Mouse (Mus musculus): ENCODE results near the gene Poln. TPM values are rescaled to one million over a fixed set of nuclear protein-coding genes. Genes with fewer than 3 reads are reported as not detected.
A peak's percentile ranks its signal among the peaks of the same experiment; 100 is the strongest.

The Poln gene
- polyA plus RNA-seq, 1 experiment from 2014 or later = 0.52 TPM

DNA sequence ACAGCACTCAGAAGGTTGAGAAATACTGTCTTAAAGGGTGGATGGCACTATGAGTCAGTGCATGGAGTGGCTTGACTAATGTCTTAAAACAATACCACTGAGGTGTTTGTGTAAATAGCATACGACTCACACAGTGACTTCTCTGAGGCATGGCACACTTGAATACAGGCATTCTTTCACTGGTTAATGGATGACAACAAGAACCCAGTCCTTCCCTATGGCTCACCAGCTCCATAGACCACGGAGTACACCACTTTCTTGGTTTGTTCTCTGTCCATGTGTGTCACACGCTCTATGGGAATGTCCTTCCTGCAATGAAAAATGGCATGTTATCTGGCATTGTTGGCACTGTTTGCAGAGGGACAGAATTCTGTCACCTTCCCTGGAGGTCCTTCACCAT is 136.7 kb downstream of the Poln start:
- Histone ChIP-seq H3K27me3 (replicated peaks) (no peaks in the 10 kb centered on the region), H3K9me3 (replicated peaks) (no peaks in the 10 kb centered on the region), H3K4me3 (replicated peaks) (no peak overlapping the region), H3K36me3 (no peaks in the 10 kb centered on the region), H3K27ac (replicated peaks) (no peak overlapping the region), H3K4me2 (no peak overlapping the region), H3K9ac (replicated peaks) (no peak overlapping the region), H3K4me1 (no peaks in the 10 kb centered on the region)
- 40% methylated on average over 3 of the region's 3 CpGs for WGBS
- ATAC-seq (ENCODE audit: low FRiP score) = no peak

DNA sequence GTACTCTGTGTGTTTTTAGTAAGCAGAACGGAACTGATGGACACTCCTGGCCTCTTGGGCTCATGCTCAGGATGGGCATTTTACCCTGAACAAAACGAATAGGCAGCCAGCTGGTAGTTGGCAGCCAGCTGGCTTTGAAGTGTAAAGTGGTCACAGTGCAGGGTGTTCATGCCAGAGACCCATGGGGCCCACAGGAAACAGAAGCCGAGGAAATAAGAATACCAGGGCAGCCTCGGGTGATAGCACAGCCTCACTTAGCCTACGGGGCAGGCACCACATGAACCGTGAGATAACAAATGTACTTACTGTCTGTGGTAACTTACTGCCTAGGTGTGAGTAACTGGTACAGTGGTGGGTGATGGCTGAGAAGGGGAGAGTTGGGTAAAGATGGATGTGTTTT is 138.2 kb downstream of the Poln start:
- Histone ChIP-seq H3K4me3 (replicated peaks) (no peak overlapping the region), H3K4me2 (no peak overlapping the region), H3K27ac (replicated peaks) (no peak overlapping the region), H3K27me3 (replicated peaks) (no peaks in the 10 kb centered on the region), H3K4me1 (no peaks in the 10 kb centered on the region), H3K9me3 (replicated peaks) (no peaks in the 10 kb centered on the region), H3K9ac (replicated peaks) (no peak overlapping the region), H3K36me3 (no peaks in the 10 kb centered on the region)
- 64% methylated on average over 6 of the region's 6 CpGs for WGBS
- ATAC-seq (ENCODE audit: low FRiP score) = no peak

DNA sequence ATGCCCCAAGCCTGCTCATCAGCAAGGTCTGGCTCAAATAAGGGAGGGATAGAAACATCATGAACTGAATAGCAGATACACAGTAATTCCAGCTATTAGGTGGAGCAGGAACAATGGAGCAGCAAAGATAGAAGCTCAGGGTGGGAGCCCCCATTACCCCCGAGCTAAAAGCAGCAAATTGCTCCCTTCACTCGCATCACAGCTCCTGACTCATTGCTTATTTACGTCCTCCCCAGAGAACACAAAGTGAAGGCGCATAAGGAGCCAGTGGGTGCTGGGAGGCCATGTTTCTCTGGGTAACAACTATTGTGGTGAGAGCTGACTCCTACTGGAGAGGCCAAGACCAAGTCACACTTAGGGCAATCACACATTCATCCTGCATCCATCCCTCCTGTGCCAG is 139.1 kb downstream of the Poln start:
- no peak for ATAC-seq (ENCODE audit: low FRiP score)
- Histone ChIP-seq H3K27ac (replicated peaks) (no peak overlapping the region), H3K9ac (replicated peaks) (no peak overlapping the region), H3K9me3 (replicated peaks) (no peaks in the 10 kb centered on the region), H3K27me3 (replicated peaks) (no peaks in the 10 kb centered on the region), H3K4me2 (no peak overlapping the region), H3K4me1 (no peaks in the 10 kb centered on the region), H3K4me3 (replicated peaks) (no peak overlapping the region), H3K36me3 (no peaks in the 10 kb centered on the region)
- WGBS = 37% methylated on average over 4 of the region's 4 CpGs

DNA sequence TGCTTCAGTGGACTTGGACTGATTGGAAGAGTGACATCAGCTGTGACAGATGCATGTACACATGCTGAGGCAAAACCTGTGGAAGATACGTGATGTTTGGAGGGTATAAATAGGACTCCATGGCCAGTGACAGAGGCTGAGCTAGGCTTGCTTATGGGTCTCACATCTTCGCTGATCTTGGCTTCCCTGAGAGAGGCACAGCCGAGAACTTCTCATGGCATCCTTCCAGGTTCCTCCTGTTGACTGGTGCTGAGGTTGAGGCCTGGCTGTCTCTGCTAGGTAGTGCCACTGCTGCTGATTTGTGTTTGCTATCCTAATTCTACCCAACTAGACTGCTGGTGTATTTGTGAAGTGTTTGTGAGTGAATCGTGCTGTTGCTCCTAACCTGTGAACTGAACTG is 150.3 kb downstream of the Poln start:
- WGBS = 87% methylated on average over 4 of the region's 4 CpGs
- H3K27ac ChIP-seq (replicated peaks) = no peak overlapping the region
- H3K4me1 ChIP-seq = no peaks in the 10 kb centered on the region
- no peaks in the 10 kb centered on the region for H3K36me3 ChIP-seq
- ATAC-seq (ENCODE audit: low FRiP score) = no peak
- no peaks in the 10 kb centered on the region for H3K9me3 ChIP-seq (replicated peaks)
- H3K4me2 ChIP-seq = no peak overlapping the region
- no peak overlapping the region for H3K4me3 ChIP-seq (replicated peaks)
- no peaks in the 10 kb centered on the region for H3K27me3 ChIP-seq (replicated peaks)
- no peak overlapping the region for H3K9ac ChIP-seq (replicated peaks)

DNA sequence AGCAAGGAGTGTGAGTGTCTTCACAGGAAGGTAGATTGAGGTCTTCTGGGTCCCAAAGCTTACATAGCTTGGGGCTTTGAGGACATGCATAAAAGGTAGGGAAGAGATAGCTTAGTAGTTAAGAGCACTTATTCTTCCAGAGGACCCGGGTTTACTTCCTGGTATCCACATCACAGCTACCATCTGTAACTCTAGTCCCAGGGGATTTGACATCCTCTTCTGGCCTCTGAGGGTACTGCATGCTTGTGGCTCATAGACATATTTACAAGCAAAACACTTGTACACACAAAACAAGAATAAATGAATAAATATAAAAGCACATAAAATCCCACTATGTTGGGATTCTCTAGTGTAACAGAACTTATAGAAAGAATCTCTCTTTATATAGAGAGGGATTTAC is 154.6 kb downstream of the Poln start:
- Histone ChIP-seq H3K27me3 (replicated peaks) (no peaks in the 10 kb centered on the region), H3K36me3 (no peaks in the 10 kb centered on the region), H3K4me1 (no peaks in the 10 kb centered on the region), H3K9ac (replicated peaks) (no peak overlapping the region), H3K4me2 (no peak overlapping the region), H3K9me3 (replicated peaks) (no peaks in the 10 kb centered on the region), H3K27ac (replicated peaks) (no peak overlapping the region), H3K4me3 (replicated peaks) (no peak overlapping the region)
- ATAC-seq (ENCODE audit: low FRiP score) = no peak
- 52% methylated on average over 1 of the region's 1 CpGs for WGBS

DNA sequence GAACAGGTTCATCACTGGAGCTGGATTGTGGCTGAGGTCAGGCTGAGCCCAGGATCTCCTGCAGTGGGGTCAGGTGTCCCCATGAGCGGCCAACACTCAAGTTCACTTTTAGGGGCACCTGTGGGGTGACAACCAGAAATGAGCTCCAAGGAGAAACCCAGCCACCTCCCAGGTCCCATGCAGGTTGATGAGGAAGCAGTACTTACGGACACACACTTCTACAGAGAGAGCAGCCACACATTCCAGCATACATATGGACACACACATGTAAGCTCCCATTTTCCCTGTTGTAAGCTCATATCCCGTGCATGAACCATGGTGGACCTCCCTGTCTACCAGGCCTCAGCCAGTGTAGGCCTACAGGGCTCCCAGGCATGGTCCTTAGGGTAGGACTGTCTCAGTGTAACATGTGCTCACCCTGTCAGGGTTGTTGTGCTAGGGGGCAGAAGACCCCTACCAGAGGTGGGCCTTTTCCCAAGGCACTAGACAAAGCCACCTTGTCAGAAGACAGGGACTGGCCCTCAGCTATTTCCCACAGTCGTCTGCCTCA is 161.8 kb downstream of the Poln start:
- WGBS = 89% methylated on average over 4 of the region's 4 CpGs
- Histone ChIP-seq H3K27ac (replicated peaks) (no peak overlapping the region), H3K9ac (replicated peaks) (no peak overlapping the region), H3K36me3 (no peaks in the 10 kb centered on the region; the same call in 1 of the 2 replicates), H3K9me3 (replicated peaks) (no peaks in the 10 kb centered on the region), H3K27me3 (replicated peaks) (no peaks in the 10 kb centered on the region), H3K4me2 (no peak overlapping the region), H3K4me3 (replicated peaks) (no peak overlapping the region), H3K4me1 (0 out of 2 replicates have a peak, but pooled peaks cover 5% of the 10 kb centered on the region)
- ATAC-seq (ENCODE audit: low FRiP score) = no peak

DNA sequence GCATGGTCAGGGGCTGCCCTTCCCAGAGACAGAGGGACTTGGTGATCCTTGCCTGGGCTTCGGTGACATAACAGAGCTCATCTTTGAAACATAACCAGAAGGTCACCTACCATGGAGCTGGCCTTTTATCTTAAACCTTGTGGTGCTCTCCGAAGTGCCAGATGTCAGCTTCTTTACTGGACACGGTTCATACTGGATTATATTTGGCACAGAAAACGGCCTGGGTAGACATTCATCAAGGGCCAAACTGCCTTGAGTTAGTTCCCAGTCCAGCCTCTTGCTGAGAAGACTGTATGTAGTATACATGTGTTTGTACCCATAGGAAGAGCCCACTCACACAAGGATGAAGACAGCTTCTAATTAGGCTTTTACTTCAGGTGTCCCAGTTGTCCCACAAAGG is 162.4 kb downstream of the Poln start:
- no peak overlapping the region for H3K9ac ChIP-seq (replicated peaks)
- no peaks in the 10 kb centered on the region for H3K9me3 ChIP-seq (replicated peaks)
- H3K4me2 ChIP-seq = no peak overlapping the region
- peaks cover 4% of the 10 kb centered on the region for H3K36me3 ChIP-seq
- H3K4me3 ChIP-seq (replicated peaks) = no peak overlapping the region
- H3K27ac ChIP-seq (replicated peaks) = no peak overlapping the region
- H3K4me1 ChIP-seq = 0 out of 2 replicates have a peak, but pooled peaks cover 7% of the 10 kb centered on the region
- WGBS = 86% methylated on average over 4 of the region's 4 CpGs
- ATAC-seq (ENCODE audit: low FRiP score) = no peak
- H3K27me3 ChIP-seq (replicated peaks) = no peaks in the 10 kb centered on the region

DNA sequence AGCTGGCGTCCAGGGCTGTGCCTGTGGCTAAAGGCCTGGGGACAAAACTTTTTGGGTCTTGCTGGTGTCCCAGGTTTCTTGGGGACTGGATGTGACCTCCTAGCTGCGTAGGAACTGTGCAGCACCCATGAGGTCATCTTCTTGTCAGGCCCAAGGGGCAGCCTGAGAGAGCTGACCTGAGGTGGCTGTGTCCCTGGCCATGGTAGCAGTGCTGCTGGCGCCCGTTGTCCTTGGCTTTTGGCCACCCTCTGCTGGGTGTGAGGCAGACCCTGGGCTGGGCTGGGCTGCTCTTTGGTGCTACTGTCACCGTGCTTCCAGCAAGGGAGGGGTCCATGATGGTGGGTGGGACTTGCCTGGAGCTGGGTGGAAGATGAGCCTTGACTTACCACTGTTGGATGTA is 164.6 kb downstream of the Poln start:
- peaks cover 21% of the 10 kb centered on the region for H3K36me3 ChIP-seq
- H3K9me3 ChIP-seq (replicated peaks) = no peaks in the 10 kb centered on the region
- no peak overlapping the region for H3K27ac ChIP-seq (replicated peaks)
- H3K9ac ChIP-seq (replicated peaks) = no peak overlapping the region
- H3K4me3 ChIP-seq (replicated peaks) = no peak overlapping the region
- peaks cover 15% of the 10 kb centered on the region for H3K4me1 ChIP-seq
- ATAC-seq (ENCODE audit: low FRiP score) = no peak
- WGBS = 84% methylated on average over 5 of the region's 5 CpGs
- H3K4me2 ChIP-seq = no peak overlapping the region
- H3K27me3 ChIP-seq (replicated peaks) = no peaks in the 10 kb centered on the region

DNA sequence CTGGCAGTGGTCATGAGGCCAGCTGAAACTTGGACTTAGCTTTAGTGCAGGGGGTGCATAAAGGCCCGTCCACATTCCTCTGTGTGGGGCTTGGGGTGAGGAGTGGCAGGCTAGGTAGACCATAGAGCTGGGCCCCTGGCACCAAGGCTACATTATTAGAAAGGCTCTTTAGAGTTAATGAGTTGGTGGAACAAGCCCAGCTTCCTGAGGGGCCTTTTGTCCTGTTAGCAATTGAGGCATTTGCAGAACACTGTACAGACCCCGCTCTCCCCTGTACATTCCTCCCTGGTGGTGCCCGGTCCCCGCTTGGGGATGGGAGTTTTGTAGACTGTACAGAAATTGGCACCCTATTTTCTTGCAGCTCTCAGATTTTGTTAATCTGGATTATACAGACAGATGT is 166.6 kb downstream of the Poln start:
- WGBS = 70% methylated on average over 4 of the region's 4 CpGs
- Histone ChIP-seq H3K27me3 (replicated peaks) (no peaks in the 10 kb centered on the region), H3K4me2 (no peak overlapping the region), H3K4me3 (replicated peaks) (no peak overlapping the region), H3K27ac (replicated peaks) (no peak overlapping the region), H3K4me1 (peaks cover 35% of the 10 kb centered on the region), H3K9me3 (replicated peaks) (no peaks in the 10 kb centered on the region), H3K36me3 (peaks cover 21% of the 10 kb centered on the region), H3K9ac (replicated peaks) (no peak overlapping the region)
- ATAC-seq (ENCODE audit: low FRiP score) = no peak

DNA sequence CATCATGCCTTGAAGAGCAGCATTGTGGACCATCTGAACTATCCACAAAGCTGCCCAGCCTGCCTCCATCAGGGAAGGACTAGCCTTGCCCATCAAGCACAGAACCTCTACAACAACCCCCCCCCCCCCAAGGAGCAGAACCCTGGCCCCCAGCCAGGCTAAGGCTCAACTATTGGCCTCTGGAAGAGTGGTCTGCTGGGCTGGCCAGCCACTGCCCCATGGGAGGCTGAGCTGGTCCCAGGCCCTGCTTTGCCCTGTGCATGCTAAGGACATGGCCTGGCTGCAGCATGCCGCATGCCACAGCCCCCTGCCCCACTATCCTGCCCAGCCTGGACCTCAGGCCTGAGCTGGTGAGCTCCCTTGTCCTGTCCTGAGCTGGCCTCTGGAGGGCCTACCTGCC is 167.8 kb downstream of the Poln start:
- Histone ChIP-seq H3K9ac (replicated peaks) (no peak overlapping the region), H3K4me3 (replicated peaks) (no peak overlapping the region), H3K4me2 (no peak overlapping the region), H3K9me3 (replicated peaks) (no peaks in the 10 kb centered on the region), H3K27me3 (replicated peaks) (no peaks in the 10 kb centered on the region), H3K4me1 (peaks cover 37% of the 10 kb centered on the region), H3K36me3 (peaks cover 21% of the 10 kb centered on the region), H3K27ac (replicated peaks) (no peak overlapping the region)
- ATAC-seq (ENCODE audit: low FRiP score) = no peak
- WGBS = 100% methylated on average over 1 of the region's 1 CpGs

DNA sequence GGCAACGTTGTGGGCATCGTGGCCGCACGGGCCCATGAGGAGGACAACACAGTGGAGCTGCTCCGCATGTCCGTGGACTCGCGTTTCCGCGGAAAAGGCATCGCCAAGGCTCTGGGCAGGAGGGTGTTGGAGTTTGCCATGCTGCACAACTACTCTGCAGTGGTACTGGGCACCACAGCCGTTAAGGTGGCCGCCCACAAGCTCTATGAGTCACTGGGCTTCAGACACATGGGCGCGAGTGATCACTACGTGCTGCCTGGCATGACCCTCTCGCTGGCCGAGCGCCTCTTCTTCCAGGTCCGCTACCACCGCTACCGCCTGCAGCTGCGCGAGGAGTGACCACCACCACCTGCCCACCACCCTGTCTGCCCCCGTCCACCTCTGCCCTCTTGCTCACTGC is 168.4 kb downstream of the Poln start:
- H3K4me3 ChIP-seq (replicated peaks) = no peak overlapping the region
- no peak overlapping the region for H3K4me2 ChIP-seq
- peaks cover 37% of the 10 kb centered on the region for H3K4me1 ChIP-seq
- no peak overlapping the region for H3K27ac ChIP-seq (replicated peaks)
- H3K9ac ChIP-seq (replicated peaks) = no peak overlapping the region
- H3K27me3 ChIP-seq (replicated peaks) = no peaks in the 10 kb centered on the region
- ATAC-seq (ENCODE audit: low FRiP score) = no peak
- WGBS = 96% methylated on average over 25 of the region's 25 CpGs
- no peaks in the 10 kb centered on the region for H3K9me3 ChIP-seq (replicated peaks)
- H3K36me3 ChIP-seq = peaks cover 21% of the 10 kb centered on the region

DNA sequence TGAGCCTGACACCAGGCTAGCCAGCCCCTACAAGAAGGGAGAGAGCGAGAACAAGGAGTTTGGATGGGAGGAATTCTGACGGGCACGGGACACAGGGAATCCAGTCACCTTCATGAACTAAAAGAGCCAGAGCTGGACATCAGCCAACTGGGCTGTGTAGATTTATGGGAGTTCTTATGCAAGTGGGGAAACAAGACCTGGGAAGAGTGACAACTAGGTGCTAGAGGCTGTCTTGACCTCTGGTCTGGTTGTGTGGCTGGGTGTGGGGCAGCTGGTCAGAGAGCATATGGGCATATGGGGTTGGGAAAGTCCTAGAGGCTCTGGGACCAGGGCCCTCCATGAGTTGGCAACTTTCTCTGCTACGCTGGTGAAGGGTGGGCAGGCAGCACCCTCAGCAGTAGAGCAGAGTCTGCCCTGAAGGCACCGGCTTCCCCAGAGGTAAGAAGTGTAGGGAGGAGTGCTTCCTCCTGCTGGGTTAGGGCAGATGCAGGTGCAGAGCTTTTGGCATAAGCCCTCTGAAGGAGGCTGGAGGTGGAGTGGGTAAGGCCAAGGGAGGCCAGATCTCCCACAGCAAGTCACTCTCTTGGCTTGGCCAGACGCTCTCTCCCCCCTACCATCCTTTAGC is 169.7 kb downstream of the Poln start:
- ATAC-seq (ENCODE audit: low FRiP score) = no peak
- peaks cover 47% of the 10 kb centered on the region for H3K4me1 ChIP-seq
- 76% methylated on average over 6 of the region's 6 CpGs for WGBS
- H3K4me3 ChIP-seq (replicated peaks) = peak overlapping the region; percentile 93; the same call in 1 of the 2 replicates
- peak overlapping the region; percentile 90; the same call in 1 of the 2 replicates for H3K9ac ChIP-seq (replicated peaks)
- no peaks in the 10 kb centered on the region for H3K9me3 ChIP-seq (replicated peaks)
- peak overlapping the region; percentile 80 for H3K4me2 ChIP-seq
- H3K27ac ChIP-seq (replicated peaks) = no peak overlapping the region
- H3K36me3 ChIP-seq = peaks cover 21% of the 10 kb centered on the region
- H3K27me3 ChIP-seq (replicated peaks) = no peaks in the 10 kb centered on the region

Data from neural tube, embryonic 15.5 days (tissue).